Mouse (Mus musculus) forebrain, embryonic 13.5 days (tissue): ENCODE data around the gene Larp4. TPM values are rescaled to one million over a fixed set of nuclear protein-coding genes. Genes with fewer than 3 reads are reported as not detected.
"Not testable (repeated sequence)": the region's sequence is repeated elsewhere in the genome, so short reads cannot be mapped to it uniquely, and the experiment has no call there.

Source experiments
- ATAC-seq: fragments of 200-750 bp; cut with Nextera tagmentation; 2 replicates; pipeline ENCODE4 v1.8.0; 2017
- H3K27ac ChIP-seq: fragments of 300-500 bp; sonication (generic); 2 replicates; pipeline ENCODE4 v1.5.1; 2015; ENCODE audit warnings: inconsistent platforms, mild to moderate bottlenecking, moderate library complexity
- H3K27me3 ChIP-seq: fragments of 300-500 bp; sonication (generic); 2 replicates; pipeline ENCODE4 v1.6.1; 2015; ENCODE audit warnings: mild to moderate bottlenecking, inconsistent platforms
- H3K36me3 ChIP-seq: fragments of 300-500 bp; sonication (generic); 2 replicates; pipeline ENCODE4 v1.6.1; 2015; ENCODE audit warnings: mild to moderate bottlenecking, inconsistent platforms; ENCODE audit not compliant: poor library complexity, severe bottlenecking
- H3K4me1 ChIP-seq: fragments of 300-500 bp; sonication (generic); 2 replicates; pipeline ENCODE4 v1.6.1; 2015; ENCODE audit warnings: inconsistent platforms
- H3K4me2 ChIP-seq: fragments of 300-500 bp; sonication (generic); 2 replicates; pipeline ENCODE4 v1.6.1; 2015; ENCODE audit warnings: inconsistent platforms, mild to moderate bottlenecking, moderate library complexity
- H3K4me3 ChIP-seq: fragments of 300-500 bp; sonication (generic); 2 replicates; pipeline ENCODE4 v1.5.1; 2015; ENCODE audit warnings: mild to moderate bottlenecking, inconsistent platforms
- H3K9ac ChIP-seq: fragments of 300-500 bp; sonication (generic); 2 replicates; pipeline ENCODE4 v1.6.1; 2015; ENCODE audit warnings: mild to moderate bottlenecking, inconsistent platforms
- H3K9me3 ChIP-seq: fragments of 300-500 bp; sonication (generic); replicated peaks from 2 replicates; pipeline ENCODE4 v1.6.1; 2016; ENCODE audit warnings: inconsistent platforms
- WGBS: fragments of 180-500 bp; shearing (Covaris S2); methylation state at CpG from one replicate; pipeline ENCODE4 v1.1.7; 2015; 5-methylcytosine and 5-hydroxymethylcytosine counted together
- polyA plus RNA-seq: library from polyadenylated mRNA; unstranded; fragments of >200 nt; fragmentation: Nextera tagmentation; extraction: Ambion mirVana; gene quantifications from 2 replicates; pipeline ENCODE4 v1.2.1, GENCODE M21; 2015

Gene Larp4
- polyA plus RNA-seq, 1 experiment from 2014 or later, result 29.2 TPM

GRCm38 (mm10) chr15:99972989-99973911, 3.4 kb downstream of the Larp4 start:
- H3K4me2 ChIP-seq, result peak overlapping the region; percentile 92
- peak overlapping the region; percentile 96 for H3K27ac ChIP-seq
- no peaks in the 10 kb centered on the region for H3K27me3 ChIP-seq
- H3K36me3 ChIP-seq, result no peaks in the 10 kb centered on the region
- H3K4me3 ChIP-seq, result peak overlapping the region; percentile 96
- H3K9me3 ChIP-seq, result no peaks in the 10 kb centered on the region
- ATAC-seq, result peak; percentile 82
- H3K9ac ChIP-seq, result peak overlapping the region; percentile 84
- WGBS, result under 1% methylated on average over 61 of the region's 84 CpGs
- peaks cover 12% of the 10 kb centered on the region for H3K4me1 ChIP-seq

GRCm38 (mm10) chr15:99974476-99975220, 4.8 kb downstream of the Larp4 start:
- H3K9ac ChIP-seq, result no peak overlapping the region
- H3K9me3 ChIP-seq, result no peaks in the 10 kb centered on the region
- H3K27ac ChIP-seq, result no peak overlapping the region
- H3K27me3 ChIP-seq, result no peaks in the 10 kb centered on the region
- peak overlapping the region; percentile 96; the same call in 1 of the 2 replicates for H3K4me3 ChIP-seq
- H3K4me2 ChIP-seq, result no peak overlapping the region; the same call in 1 of the 2 replicates
- no peaks in the 10 kb centered on the region for H3K36me3 ChIP-seq
- H3K4me1 ChIP-seq, result peaks cover 12% of the 10 kb centered on the region
- WGBS, result 77% methylated on average over 2 of the region's 2 CpGs
- no peak for ATAC-seq

- H3K36me3 ChIP-seq, H3K4me2 ChIP-seq, H3K9ac ChIP-seq, H3K4me3 ChIP-seq, H3K27ac ChIP-seq, H3K9me3 ChIP-seq, ATAC-seq, H3K27me3 ChIP-seq: not testable (repeated sequence)
- 98% methylated on average over 2 of the region's 2 CpGs for WGBS
- peaks cover 12% of the 10 kb centered on the region for H3K4me1 ChIP-seq
Observed at GRCm38 (mm10) chr15:99976121-99976520, 6.3 kb downstream of the Larp4 start.

- Histone ChIP-seq H3K4me3 (no peak overlapping the region), H3K9me3 (no peaks in the 10 kb centered on the region), H3K27me3 (no peaks in the 10 kb centered on the region), H3K4me1 (peaks cover 6% of the 10 kb centered on the region), H3K27ac (no peak overlapping the region), H3K9ac (no peak overlapping the region), H3K36me3 (no peaks in the 10 kb centered on the region), H3K4me2 (no peak overlapping the region)
- 89% methylated on average over 1 of the region's 1 CpGs for WGBS
- ATAC-seq, result no peak
Observed at GRCm38 (mm10) chr15:99979266-99979665, 9.4 kb downstream of the Larp4 start.

GRCm38 (mm10) chr15:99979715-99980114, 9.8 kb downstream of the Larp4 start:
- Histone ChIP-seq H3K4me1 (peaks cover 1% of the 10 kb centered on the region; the same call in 1 of the 2 replicates), H3K36me3 (no peaks in the 10 kb centered on the region), H3K4me3 (no peak overlapping the region), H3K27ac (no peak overlapping the region), H3K4me2 (no peak overlapping the region), H3K27me3 (no peaks in the 10 kb centered on the region), H3K9me3 (no peaks in the 10 kb centered on the region), H3K9ac (no peak overlapping the region)
- ATAC-seq, result no peak
- WGBS, result 96% methylated on average over 2 of the region's 2 CpGs

- no peak overlapping the region for H3K4me2 ChIP-seq
- no peaks in the 10 kb centered on the region for H3K27me3 ChIP-seq
- WGBS, result 95% methylated on average over 1 of the region's 1 CpGs
- H3K27ac ChIP-seq, result no peak overlapping the region
- no peaks in the 10 kb centered on the region for H3K4me1 ChIP-seq
- ATAC-seq, result no peak
- no peak overlapping the region for H3K4me3 ChIP-seq
- peaks cover 64% of the 10 kb centered on the region for H3K36me3 ChIP-seq
- no peaks in the 10 kb centered on the region for H3K9me3 ChIP-seq
- no peak overlapping the region for H3K9ac ChIP-seq
Observed at GRCm38 (mm10) chr15:99993100-99993499, 23.2 kb downstream of the Larp4 start.

GRCm38 (mm10) chr15:99997114-99997804, 27.4 kb downstream of the Larp4 start:
- no peak overlapping the region for H3K27ac ChIP-seq
- H3K4me2 ChIP-seq, result no peak overlapping the region
- H3K27me3 ChIP-seq, result no peaks in the 10 kb centered on the region
- WGBS, result 94% methylated on average over 6 of the region's 6 CpGs
- no peaks in the 10 kb centered on the region for H3K4me1 ChIP-seq
- no peak overlapping the region for H3K9ac ChIP-seq
- H3K9me3 ChIP-seq, result no peaks in the 10 kb centered on the region
- no peak overlapping the region for H3K4me3 ChIP-seq
- H3K36me3 ChIP-seq, result peaks cover 60% of the 10 kb centered on the region
- no peak for ATAC-seq

- no peak for ATAC-seq
- H3K4me3 ChIP-seq, result no peak overlapping the region
- H3K4me2 ChIP-seq, result no peak overlapping the region
- no peaks in the 10 kb centered on the region for H3K4me1 ChIP-seq
- H3K36me3 ChIP-seq, result peaks cover 67% of the 10 kb centered on the region
- no peak overlapping the region for H3K9ac ChIP-seq
- no peaks in the 10 kb centered on the region for H3K9me3 ChIP-seq
- WGBS, result 89% methylated on average over 1 of the region's 1 CpGs
- no peaks in the 10 kb centered on the region for H3K27me3 ChIP-seq
- H3K27ac ChIP-seq, result no peak overlapping the region
Observed at GRCm38 (mm10) chr15:99999390-99999789, 29.5 kb downstream of the Larp4 start.

GRCm38 (mm10) chr15:100004677-100005273, 34.9 kb downstream of the Larp4 start:
- no peak overlapping the region for H3K9ac ChIP-seq
- ATAC-seq, result no peak
- 88% methylated on average over 7 of the region's 7 CpGs for WGBS
- peaks cover 74% of the 10 kb centered on the region for H3K36me3 ChIP-seq
- no peaks in the 10 kb centered on the region for H3K9me3 ChIP-seq
- no peak overlapping the region for H3K27ac ChIP-seq
- H3K4me2 ChIP-seq, result no peak overlapping the region
- no peaks in the 10 kb centered on the region for H3K27me3 ChIP-seq
- no peak overlapping the region for H3K4me3 ChIP-seq
- no peaks in the 10 kb centered on the region for H3K4me1 ChIP-seq

GRCm38 (mm10) chr15:100006180-100006579, 36.3 kb downstream of the Larp4 start:
- H3K27ac ChIP-seq, result no peak overlapping the region
- no peaks in the 10 kb centered on the region for H3K4me1 ChIP-seq
- no peaks in the 10 kb centered on the region for H3K9me3 ChIP-seq
- no peak overlapping the region for H3K4me3 ChIP-seq
- no peaks in the 10 kb centered on the region for H3K27me3 ChIP-seq
- H3K36me3 ChIP-seq, result peaks cover 84% of the 10 kb centered on the region
- no peak overlapping the region for H3K9ac ChIP-seq
- H3K4me2 ChIP-seq, result no peak overlapping the region
- no peak for ATAC-seq

GRCm38 (mm10) chr15:100018280-100018899, 48.5 kb downstream of the Larp4 start:
- ATAC-seq, result no peak
- Histone ChIP-seq H3K4me1 (no peaks in the 10 kb centered on the region), H3K27me3 (no peaks in the 10 kb centered on the region), H3K27ac (no peak overlapping the region), H3K9me3 (no peaks in the 10 kb centered on the region), H3K4me3 (no peak overlapping the region), H3K9ac (no peak overlapping the region), H3K4me2 (no peak overlapping the region), H3K36me3 (peaks cover 9% of the 10 kb centered on the region)
- 74% methylated on average over 6 of the region's 6 CpGs for WGBS
